Mouse (Mus musculus): ENCODE results near the gene Sh3kbp1. TPM values are rescaled to one million over a fixed set of nuclear protein-coding genes. Genes with fewer than 3 reads are reported as not detected.

Gene Sh3kbp1
- polyA plus RNA-seq, 1 experiment from 2014 or later = 9.7 TPM

DNA sequence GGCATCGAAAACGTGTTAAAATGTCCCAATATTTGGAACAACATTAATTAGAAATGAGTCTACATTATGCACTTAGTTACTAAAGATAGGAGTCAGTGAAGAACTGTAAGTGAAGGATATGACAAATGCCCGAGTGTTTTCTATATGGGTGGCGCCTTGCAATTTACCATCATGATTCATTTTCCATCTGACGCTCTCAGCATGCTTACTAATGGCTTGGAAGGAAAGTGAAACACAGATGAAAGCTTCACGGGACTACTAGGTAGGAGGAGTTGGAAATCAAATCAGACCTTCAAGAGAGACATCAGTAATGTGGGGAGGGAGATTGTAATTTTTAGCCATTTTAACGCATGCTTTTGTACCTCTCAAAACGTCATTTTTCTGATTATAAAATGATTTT lies 223.7 kb downstream of the Sh3kbp1 start:
- H3K27me3 ChIP-seq (ENCODE audit: insufficient read depth, low read length) = no peaks in the 10 kb centered on the region
- DNase-seq (no peak), ATAC-seq (no peak)
- no peak overlapping the region for H3K9ac ChIP-seq (replicated peaks)
- TF ChIP-seq EP300 (IDR thresholded peaks at IDR 0.05; ENCODE audit: low read depth) (no peak), CTCF (IDR thresholded peaks at IDR 0.05; ENCODE audit: low read depth) (no peak)
- H3K9me3 ChIP-seq (ENCODE audit: low read length) = no peaks in the 10 kb centered on the region
- no peaks in the 10 kb centered on the region for H3K4me1 ChIP-seq (ENCODE audit: insufficient read depth)
- H3K36me3 ChIP-seq (replicated peaks; ENCODE audit: insufficient read depth, low read length) = no peaks in the 10 kb centered on the region
- H3K4me2 ChIP-seq (ENCODE audit: low read depth, low read length) = no peak overlapping the region
- H3K4me3 ChIP-seq (ENCODE audit: low read depth, low read length) = no peak overlapping the region
- 78% methylated on average over 8 of the region's 8 CpGs for WGBS (ENCODE audit: insufficient replicate concordance)
- H3K27ac ChIP-seq (ENCODE audit: low read depth) = no peak overlapping the region

GRCm38 (mm10) chrX:159856866-159857265 lies 229.8 kb downstream of the Sh3kbp1 start:
- no peaks in the 10 kb centered on the region for H3K4me1 ChIP-seq (ENCODE audit: insufficient read depth)
- H3K4me2 ChIP-seq (ENCODE audit: low read depth, low read length) = no peak overlapping the region
- H3K9ac ChIP-seq (replicated peaks) = no peak overlapping the region
- no peaks in the 10 kb centered on the region for H3K9me3 ChIP-seq (ENCODE audit: low read length)
- ATAC-seq (no peak), DNase-seq (no peak)
- H3K27me3 ChIP-seq (ENCODE audit: insufficient read depth, low read length) = no peaks in the 10 kb centered on the region
- 72% methylated on average over 1 of the region's 1 CpGs for WGBS (ENCODE audit: insufficient replicate concordance)
- no peak overlapping the region for H3K27ac ChIP-seq (ENCODE audit: low read depth)
- no peaks in the 10 kb centered on the region for H3K36me3 ChIP-seq (replicated peaks; ENCODE audit: insufficient read depth, low read length)
- TF ChIP-seq EP300 (IDR thresholded peaks at IDR 0.05; ENCODE audit: low read depth) (no peak), CTCF (IDR thresholded peaks at IDR 0.05; ENCODE audit: low read depth) (no peak)
- H3K4me3 ChIP-seq (ENCODE audit: low read depth, low read length) = no peak overlapping the region

DNA sequence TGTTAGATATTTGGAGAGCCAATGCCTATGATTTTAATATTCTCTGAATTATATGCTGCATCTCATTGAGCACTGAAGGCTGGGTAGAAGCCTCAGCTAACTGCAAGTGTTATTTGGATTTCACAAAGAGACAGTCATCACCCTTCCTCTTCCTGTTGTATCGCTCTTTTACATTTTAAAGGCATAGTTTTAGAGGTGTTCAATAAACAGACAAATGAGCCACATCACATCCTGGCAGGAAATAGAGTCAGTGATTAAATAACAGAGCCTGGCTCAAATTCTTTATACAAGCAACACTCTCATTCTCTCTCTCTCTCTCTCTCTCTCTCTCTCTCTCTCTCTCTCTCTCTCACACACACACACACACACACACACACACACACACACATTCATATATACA lies 231.1 kb downstream of the Sh3kbp1 start:
- DNase-seq = no peak
- H3K9ac ChIP-seq (replicated peaks) = no peak overlapping the region
- H3K4me3 ChIP-seq (ENCODE audit: low read depth, low read length) = no peak overlapping the region
- H3K36me3 ChIP-seq (replicated peaks; ENCODE audit: insufficient read depth, low read length) = no peaks in the 10 kb centered on the region
- no peaks in the 10 kb centered on the region for H3K4me1 ChIP-seq (ENCODE audit: insufficient read depth)
- WGBS (ENCODE audit: insufficient replicate concordance) = 68% methylated on average over 1 of the region's 1 CpGs
- no peak for TF ChIP-seq CTCF (IDR thresholded peaks at IDR 0.05; ENCODE audit: low read depth)
- TF ChIP-seq EP300 (IDR thresholded peaks at IDR 0.05; ENCODE audit: low read depth) = no peak
- H3K27ac ChIP-seq (ENCODE audit: low read depth) = no peak overlapping the region
- no peaks in the 10 kb centered on the region for H3K9me3 ChIP-seq (ENCODE audit: low read length)
- H3K4me2 ChIP-seq (ENCODE audit: low read depth, low read length) = no peak overlapping the region
- ATAC-seq = no peak
- H3K27me3 ChIP-seq (ENCODE audit: insufficient read depth, low read length) = no peaks in the 10 kb centered on the region

DNA sequence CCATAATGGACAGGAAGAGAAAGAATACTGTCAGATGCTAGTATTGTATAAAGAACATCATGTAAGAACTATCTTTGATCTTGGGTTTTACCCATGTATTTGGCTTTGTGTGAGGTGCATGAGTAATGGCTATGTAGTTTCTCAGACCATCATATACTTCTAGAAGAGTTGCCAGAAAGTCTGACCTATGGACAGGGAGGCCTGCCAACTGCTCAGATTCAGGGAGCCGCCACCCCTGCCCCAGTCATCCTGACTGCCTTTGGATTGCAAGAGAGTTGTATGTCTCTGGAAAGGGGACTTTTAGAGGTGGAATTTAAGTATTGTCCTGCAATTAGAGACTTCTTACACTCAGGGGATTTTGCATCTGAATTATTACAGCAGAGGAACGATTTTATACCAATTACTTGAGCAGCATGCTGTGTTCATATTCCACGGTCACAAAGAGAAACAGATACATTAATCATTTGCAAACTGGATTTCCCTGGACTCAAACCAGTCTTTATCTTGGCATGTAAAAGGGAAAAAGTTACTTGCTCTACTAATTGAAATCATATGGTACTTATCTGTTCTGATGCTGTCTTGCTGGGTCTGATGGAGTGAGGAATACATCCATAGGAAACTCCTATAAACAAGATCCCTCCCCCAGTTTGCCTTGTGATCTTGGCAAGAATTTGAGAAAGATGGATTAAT lies 233.9 kb downstream of the Sh3kbp1 start:
- DNase-seq (no peak), ATAC-seq (no peak)
- H3K4me1 ChIP-seq (ENCODE audit: insufficient read depth) = no peaks in the 10 kb centered on the region
- H3K9me3 ChIP-seq (ENCODE audit: low read length) = no peaks in the 10 kb centered on the region
- no peak overlapping the region for H3K27ac ChIP-seq (ENCODE audit: low read depth)
- TF ChIP-seq EP300 (IDR thresholded peaks at IDR 0.05; ENCODE audit: low read depth) (no peak), CTCF (IDR thresholded peaks at IDR 0.05; ENCODE audit: low read depth) (no peak)
- 80% methylated on average over 3 of the region's 3 CpGs for WGBS (ENCODE audit: insufficient replicate concordance)
- H3K4me3 ChIP-seq (ENCODE audit: low read depth, low read length) = no peak overlapping the region
- no peaks in the 10 kb centered on the region for H3K27me3 ChIP-seq (ENCODE audit: insufficient read depth, low read length)
- H3K4me2 ChIP-seq (ENCODE audit: low read depth, low read length) = no peak overlapping the region
- H3K36me3 ChIP-seq (replicated peaks; ENCODE audit: insufficient read depth, low read length) = no peaks in the 10 kb centered on the region
- no peak overlapping the region for H3K9ac ChIP-seq (replicated peaks)

DNA sequence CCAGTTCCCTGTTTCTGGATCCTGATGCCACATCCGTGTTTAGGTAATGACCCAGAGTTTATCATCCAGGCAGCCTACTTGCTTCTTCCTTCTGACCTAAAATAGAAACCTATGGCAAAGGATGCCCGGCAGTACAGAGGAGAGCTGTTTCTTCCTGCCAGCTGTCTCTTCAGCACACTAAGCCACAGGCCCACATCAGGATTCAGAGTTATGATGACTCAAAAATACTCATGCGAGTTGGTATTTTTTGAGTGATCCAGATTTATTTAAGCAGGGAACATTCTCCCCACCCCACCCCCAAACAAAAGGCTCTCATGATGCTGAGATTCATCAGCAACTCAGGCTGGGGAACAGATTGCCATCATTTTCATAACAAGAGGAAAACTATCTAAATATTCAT lies 240.6 kb downstream of the Sh3kbp1 start:
- WGBS (ENCODE audit: insufficient replicate concordance) = 76% methylated on average over 3 of the region's 3 CpGs
- Histone ChIP-seq H3K4me3 (ENCODE audit: low read depth, low read length) (no peak overlapping the region), H3K9ac (replicated peaks) (no peak overlapping the region), H3K4me2 (ENCODE audit: low read depth, low read length) (no peak overlapping the region), H3K27ac (ENCODE audit: low read depth) (no peak overlapping the region), H3K36me3 (replicated peaks; ENCODE audit: insufficient read depth, low read length) (no peaks in the 10 kb centered on the region), H3K27me3 (ENCODE audit: insufficient read depth, low read length) (no peaks in the 10 kb centered on the region), H3K4me1 (ENCODE audit: insufficient read depth) (no peaks in the 10 kb centered on the region), H3K9me3 (ENCODE audit: low read length) (no peaks in the 10 kb centered on the region)
- ATAC-seq = no peak
- DNase-seq = no peak
- TF ChIP-seq CTCF (IDR thresholded peaks at IDR 0.05; ENCODE audit: low read depth) (no peak), EP300 (IDR thresholded peaks at IDR 0.05; ENCODE audit: low read depth) (no peak)

- Histone ChIP-seq H3K4me1 (ENCODE audit: insufficient read depth) (no peaks in the 10 kb centered on the region), H3K27ac (ENCODE audit: low read depth) (no peak overlapping the region), H3K36me3 (replicated peaks; ENCODE audit: insufficient read depth, low read length) (no peaks in the 10 kb centered on the region), H3K9ac (replicated peaks) (no peak overlapping the region), H3K4me3 (ENCODE audit: low read depth, low read length) (no peak overlapping the region), H3K4me2 (ENCODE audit: low read depth, low read length) (no peak overlapping the region), H3K27me3 (ENCODE audit: insufficient read depth, low read length) (0 out of 2 replicates have a peak, but pooled peaks cover 2% of the 10 kb centered on the region), H3K9me3 (ENCODE audit: low read length) (no peaks in the 10 kb centered on the region)
- ATAC-seq (no peak), DNase-seq (no peak)
- WGBS (ENCODE audit: insufficient replicate concordance) = 54% methylated on average over 2 of the region's 2 CpGs
- TF ChIP-seq CTCF (IDR thresholded peaks at IDR 0.05; ENCODE audit: low read depth) (no peak), EP300 (IDR thresholded peaks at IDR 0.05; ENCODE audit: low read depth) (no peak)
Observed at GRCm38 (mm10) chrX:159872521-159872920, 245.4 kb downstream of the Sh3kbp1 start.
